ENCODE assay signal across 18 mouse cellular contexts in genomic region chr16:76002287-76002686, GRCm38 (mm10). TPM values are rescaled to one million over a fixed set of nuclear protein-coding genes. Genes with fewer than 3 reads are reported as not detected.
A peak's percentile ranks its signal among the peaks of the same experiment; 100 is the strongest.
DNase-seq lines count a peak whose midpoint lies in the region; ATAC-seq lines count a peak whose summit lies in the region.
"Had no signal": no experiment of that assay in that cellular context is flagged by ENCODE, and none has a peak within 500 bp of the region (broad histone marks: within the 10 kb centered on the region; RNA-seq: fewer than 3 reads in every experiment).

No protein-coding gene starts in this region.

- H3K9me3 ChIP-seq in heart, embryonic 16.5 days (replicated peaks; ENCODE audit: control insufficient read depth, low read length), result no peaks in the 10 kb centered on the region
- H3K9me3 ChIP-seq in megakaryocyte, embryonic 14.5 days, result no peaks in the 10 kb centered on the region
- no peaks in the 10 kb centered on the region for H3K9me3 ChIP-seq in hindbrain, embryonic 10.5 days
- H3K9me3 ChIP-seq: embryonic facial prominence, embryonic 13.5 days; midbrain, embryonic 12.5 days; neural tube, embryonic 12.5 days had no signal

- H3K4me1 ChIP-seq in heart, embryonic 16.5 days (ENCODE audit: control insufficient read depth, insufficient read depth, low read length), result no peaks in the 10 kb centered on the region
- H3K4me1 ChIP-seq in megakaryocyte, embryonic 14.5 days, result peaks cover 33% of the 10 kb centered on the region
- H3K4me1 ChIP-seq in hindbrain, embryonic 10.5 days (replicated peaks), result no peaks in the 10 kb centered on the region
- H3K4me1 ChIP-seq: embryonic facial prominence, embryonic 13.5 days; midbrain, embryonic 12.5 days; neural tube, embryonic 12.5 days had no signal

- no peak overlapping the region for H3K4me2 ChIP-seq in heart, embryonic 16.5 days (ENCODE audit: low read depth, low read length)
- H3K4me2 ChIP-seq: embryonic facial prominence, embryonic 13.5 days; lung, embryonic 14.5 days; midbrain, embryonic 12.5 days; neural tube, embryonic 12.5 days had no signal

- no peak overlapping the region for H3K9ac ChIP-seq in heart, embryonic 16.5 days (ENCODE audit: low read length)
- H3K9ac ChIP-seq: embryonic facial prominence, embryonic 13.5 days; forebrain, postnatal 0 days; lung, embryonic 14.5 days; midbrain, embryonic 12.5 days; neural tube, embryonic 12.5 days had no signal

- no peak for DNase-seq in heart, postnatal 4 days
- no peak for DNase-seq in adrenal gland, postnatal 25 days
- DNase-seq in hindbrain, embryonic 10.5 days (ENCODE audit: low spot score), result no peak
- DNase-seq in adrenal gland, postnatal 10 days, result no peak
- DNase-seq: adrenal gland, adult 2 months; cerebellum, adult 8-10 months; forebrain, postnatal 0 days; heart, postnatal 36 days; lung, embryonic 14.5 days had no signal

- H3K27me3 ChIP-seq in heart, embryonic 16.5 days (ENCODE audit: control insufficient read depth, insufficient read depth, low read length), result no peaks in the 10 kb centered on the region
- no peaks in the 10 kb centered on the region for H3K27me3 ChIP-seq in megakaryocyte, embryonic 14.5 days (replicated peaks)
- no peaks in the 10 kb centered on the region for H3K27me3 ChIP-seq in hindbrain, embryonic 10.5 days (ENCODE audit: insufficient read depth, poor library complexity, severe bottlenecking)
- H3K27me3 ChIP-seq: embryonic facial prominence, embryonic 13.5 days; midbrain, embryonic 12.5 days; neural tube, embryonic 12.5 days had no signal

- no peaks in the 10 kb centered on the region for H3K36me3 ChIP-seq in heart, embryonic 16.5 days (ENCODE audit: control insufficient read depth, insufficient read depth)
- H3K36me3 ChIP-seq in megakaryocyte, embryonic 14.5 days (replicated peaks; ENCODE audit: low read length), result no peaks in the 10 kb centered on the region
- no peaks in the 10 kb centered on the region for H3K36me3 ChIP-seq in hindbrain, embryonic 10.5 days
- H3K36me3 ChIP-seq: embryonic facial prominence, embryonic 13.5 days; midbrain, embryonic 12.5 days; neural tube, embryonic 12.5 days had no signal

- 0 out of 2 replicates have a peak, but pooled peaks have one; percentile 37 for ATAC-seq in heart, embryonic 16.5 days (replicated peaks; ENCODE audit: extremely low read depth, insufficient read depth, low FRiP score)
- ATAC-seq in CD4-positive, CD25-positive, alpha-beta regulatory T cell, adult 4 months, result peak; percentile 50
- peak; percentile 90 to 98 for ATAC-seq in hematopoietic stem cell, adult 5-6 weeks (replicated peaks in 1 of 2; ENCODE audit: insufficient read depth in 1 of 2, low FRiP score in 2 of 2, low TSS enrichment in 1 of 2, low read depth in 1 of 2, poor library complexity in 2 of 2, severe bottlenecking in 2 of 2)
- ATAC-seq: intestine, postnatal 0 days; Patski had no signal

- H3K27ac ChIP-seq in heart, embryonic 16.5 days (ENCODE audit: low read length), result no peak overlapping the region
- H3K27ac ChIP-seq in hindbrain, embryonic 10.5 days, result no peak overlapping the region
- H3K27ac ChIP-seq: embryonic facial prominence, embryonic 13.5 days; midbrain, embryonic 12.5 days; neural tube, embryonic 12.5 days had no signal

- H3K4me3 ChIP-seq in heart, embryonic 16.5 days (ENCODE audit: low read length), result no peak overlapping the region
- H3K4me3 ChIP-seq in megakaryocyte, embryonic 14.5 days (replicated peaks), result peak overlapping the region; percentile 85
- no peak overlapping the region for H3K4me3 ChIP-seq in hindbrain, embryonic 10.5 days
- H3K4me3 ChIP-seq: embryonic facial prominence, embryonic 13.5 days; midbrain, embryonic 12.5 days; neural tube, embryonic 12.5 days had no signal

- 80% methylated on average over 12 of the region's 12 CpGs for WGBS in heart, embryonic 16.5 days
- WGBS in hindbrain, embryonic 10.5 days, result 93% methylated on average over 12 of the region's 12 CpGs

RNA-seq across cellular contexts. Expression of gene Samsn1, which starts 19.8 kb away (rescaled TPM):
- 1.7 and 3.6 TPM in 2 replicates for polyA plus RNA-seq in heart, embryonic 16.5 days (2015; fragmentation: Nextera tagmentation; extraction: Ambion mirVana)
- 1 to 10 TPM; 1.2 to 1.3 TPM for total RNA-seq in heart, postnatal 4 days (2021)
- 100 to 1,000 TPM; 150 to 152 TPM for polyA plus RNA-seq in CD4-positive, CD25-positive, alpha-beta regulatory T cell, adult 4 months (2017; shearing (Covaris generic))
- total RNA-seq in hematopoietic stem cell, adult 5-6 weeks (2017), result 359 and 409 TPM in 2 replicates
- polyA plus RNA-seq in megakaryocyte, embryonic 14.5 days (2012; ENCODE audit: insufficient read depth, low replicate concordance), result 1.6 TPM in 1 of 2 replicates, not detected in the other
- total RNA-seq in adrenal gland, postnatal 25 days (2021), result 1.1 TPM in 1 of 2 replicates, not detected in the other
- polyA plus RNA-seq in hindbrain, embryonic 10.5 days (2016; fragmentation: Nextera tagmentation; extraction: Ambion mirVana), result 0.75 and 1.7 TPM in 2 replicates
- total RNA-seq in adrenal gland, postnatal 10 days (2021), result 1 to 10 TPM; 1.7 to 2.1 TPM
- polyA plus RNA-seq: Patski had no signal

Comparison
In these comparisons a context has a peak if more than half of its experiments do, and no peak if none do; other contexts are left out.
1. ATAC-seq: peak in every context shown above with its lines; median percentile 94 in hematopoietic stem cell, adult 5-6 weeks; 50 in CD4-positive, CD25-positive, alpha-beta regulatory T cell, adult 4 months; 37 in heart, embryonic 16.5 days.
2. RNA of gene Samsn1, which starts 19.8 kb away (total RNA-seq): 359 to 409 TPM in hematopoietic stem cell, adult 5-6 weeks; 1.7 to 2.1 TPM in adrenal gland, postnatal 10 days, 1.2 to 1.3 TPM in heart, postnatal 4 days and 1.1 TPM in adrenal gland, postnatal 25 days; every median in the first group is over 100 times any median in the second.